Mouse (Mus musculus) thymus, postnatal 36 days (tissue): ENCODE results near the gene Osbpl3.

Experiments used
- DNase-seq, 2 experiments: peaks; one replicate each; pipeline ENCODE4 v3.0.0; 2022; ENCODE audit warnings: mixed read lengths in 2 of 2

Osbpl3 gene

GRCm38 (mm10) chr6:50368502-50369292 is 87.3 kb downstream of the Osbpl3 start:
- no peak for DNase-seq

- DNase-seq: no peak
These were observed 88.2 kb downstream of the Osbpl3 start for GRCm38 (mm10) chr6:50367836-50368235.

- DNase-seq: peak; percentile 22 to 46
These were observed 89.3 kb downstream of the Osbpl3 start for GRCm38 (mm10) chr6:50366724-50367123.

GRCm38 (mm10) chr6:50366319-50366718 is 89.7 kb downstream of the Osbpl3 start:
- DNase-seq: no peak

- DNase-seq: no peak
These were observed 91.6 kb downstream of the Osbpl3 start for GRCm38 (mm10) chr6:50364364-50364763.

- no peak for DNase-seq
These were observed 92.6 kb downstream of the Osbpl3 start for GRCm38 (mm10) chr6:50363385-50363784.

- no peak for DNase-seq
These were observed 93.2 kb downstream of the Osbpl3 start for GRCm38 (mm10) chr6:50362704-50363261.

- DNase-seq: no peak
These were observed 93.8 kb downstream of the Osbpl3 start for GRCm38 (mm10) chr6:50362196-50362595.

- DNase-seq: no peak
These were observed 97.8 kb downstream of the Osbpl3 start for GRCm38 (mm10) chr6:50358104-50358679.

GRCm38 (mm10) chr6:50354688-50355660 is 101.0 kb downstream of the Osbpl3 start:
- no peak for DNase-seq

GRCm38 (mm10) chr6:50352812-50353211 is 103.2 kb downstream of the Osbpl3 start:
- DNase-seq: no peak

GRCm38 (mm10) chr6:50350911-50351310 is 105.1 kb downstream of the Osbpl3 start:
- DNase-seq: no peak

- no peak for DNase-seq
These were observed 107.4 kb downstream of the Osbpl3 start for GRCm38 (mm10) chr6:50348619-50349018.

GRCm38 (mm10) chr6:50346204-50346603 is 109.8 kb downstream of the Osbpl3 start:
- DNase-seq: no peak

- DNase-seq: no peak
These were observed 115.6 kb downstream of the Osbpl3 start for GRCm38 (mm10) chr6:50340226-50340906.

- no peak for DNase-seq
These were observed 118.6 kb downstream of the Osbpl3 start for GRCm38 (mm10) chr6:50337431-50337830.

- no peak for DNase-seq
These were observed 119.6 kb downstream of the Osbpl3 start for GRCm38 (mm10) chr6:50336376-50336775.

GRCm38 (mm10) chr6:50334846-50335821 is 120.9 kb downstream of the Osbpl3 start:
- DNase-seq: no peak

- no peak for DNase-seq
These were observed 122.7 kb downstream of the Osbpl3 start for GRCm38 (mm10) chr6:50333346-50333745.

- no peak for DNase-seq
These were observed 124.5 kb downstream of the Osbpl3 start for GRCm38 (mm10) chr6:50331477-50331876.

GRCm38 (mm10) chr6:50329380-50329779 is 126.6 kb downstream of the Osbpl3 start:
- DNase-seq: no peak
